Mouse (Mus musculus) lung, postnatal 0 days (tissue): ENCODE data around the gene Mlycd. TPM values are rescaled to one million over a fixed set of nuclear protein-coding genes. Genes with fewer than 3 reads are reported as not detected.

Experiments used
- ATAC-seq: fragments of 200-750 bp; cut with Nextera tagmentation; 2 replicates; pipeline ENCODE4 v1.8.0; 2017; ENCODE audit warnings: moderate library complexity
- DNase-seq: peaks from one replicate; pipeline ENCODE4 v3.0.0-alpha.2; 2016; ENCODE audit warnings: low spot score
- H3K27ac ChIP-seq: fragments of 300-500 bp; sonication (generic); 2 replicates; pipeline ENCODE4 v1.5.1; 2014; ENCODE audit warnings: antibody characterized with exemption, mild to moderate bottlenecking, low read length, mixed read lengths
- H3K27me3 ChIP-seq: fragments of 300-500 bp; sonication (generic); replicated peaks from 2 replicates; pipeline ENCODE4 v1.6.1; 2014; ENCODE audit warnings: low read length, mixed read lengths; ENCODE audit not compliant: insufficient read depth
- H3K36me3 ChIP-seq: fragments of 300-500 bp; sonication (generic); 2 replicates; pipeline ENCODE4 v1.6.1; 2014; ENCODE audit warnings: low read length, mixed read lengths; ENCODE audit not compliant: insufficient read depth
- H3K4me1 ChIP-seq: fragments of 300-500 bp; sonication (generic); 2 replicates; pipeline ENCODE4 v1.6.1; 2014; ENCODE audit warnings: antibody characterized with exemption, low read depth, low read length, mixed read lengths; ENCODE audit not compliant: insufficient read depth
- H3K4me2 ChIP-seq: fragments of 300-500 bp; sonication (generic); replicated peaks from 2 replicates; pipeline ENCODE4 v1.6.1; 2014; ENCODE audit warnings: low read depth, mild to moderate bottlenecking, low read length, moderate library complexity, mixed read lengths
- H3K4me3 ChIP-seq: fragments of 300-500 bp; sonication (generic); 2 replicates; pipeline ENCODE4 v1.5.1; 2014; ENCODE audit warnings: low read depth, low read length
- H3K9ac ChIP-seq: fragments of 300-500 bp; sonication (generic); replicated peaks from 2 replicates; pipeline ENCODE4 v1.6.1; 2014; ENCODE audit warnings: low read depth, mild to moderate bottlenecking
- H3K9me3 ChIP-seq: fragments of 300-500 bp; sonication (generic); 2 replicates; pipeline ENCODE4 v1.6.1; 2016; ENCODE audit warnings: low read length, mixed read lengths
- CTCF ChIP-seq: IDR thresholded peaks from 2 replicates; pipeline ENCODE4 v1.5.1; 2016; ENCODE audit warnings: antibody characterized with exemption, mild to moderate bottlenecking
- EP300 ChIP-seq: IDR thresholded peaks from 2 replicates; pipeline ENCODE4 v1.6.1; 2016; ENCODE audit warnings: antibody characterized with exemption, mild to moderate bottlenecking, control low read depth
- WGBS: fragments of 180-500 bp; shearing (Covaris S2); extraction: QIAGEN DNeasy Blood & Tissue Kit; methylation state at CpG from one replicate; pipeline ENCODE4 v1.1.7; 2014; 5-methylcytosine and 5-hydroxymethylcytosine counted together
- polyA plus RNA-seq: library from polyadenylated mRNA; unstranded; fragments of >200 nt; fragmentation: Nextera tagmentation; extraction: Ambion mirVana; gene quantifications from 2 replicates; pipeline ENCODE4 v1.2.1, GENCODE M21; 2015

Mlycd gene
- polyA plus RNA-seq, 1 experiment from 2014 or later, result 19.1 TPM

DNA sequence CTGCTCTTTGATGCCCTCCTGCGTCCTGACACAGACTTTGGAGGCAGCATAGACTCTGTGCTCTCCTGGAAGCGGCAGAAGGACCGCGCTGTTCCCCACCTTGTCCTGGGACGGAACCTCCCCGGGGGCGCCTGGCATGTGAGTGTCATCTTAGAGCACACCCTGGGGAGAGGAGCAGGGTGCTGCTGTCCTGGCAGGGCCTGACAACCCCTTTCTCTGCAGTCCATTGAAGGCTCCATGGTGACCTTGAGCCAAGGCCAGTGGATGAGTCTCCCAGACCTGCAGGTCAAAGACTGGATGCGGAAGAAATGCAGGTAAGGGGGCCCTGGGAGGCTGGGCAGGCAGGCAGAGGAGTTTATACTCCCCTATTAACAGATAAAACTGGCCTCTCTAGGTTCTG, 48.3 kb downstream of the Mlycd start:
- Histone ChIP-seq H3K4me1 (peaks cover 9% of the 10 kb centered on the region; the same call in 1 of the 2 replicates), H3K9ac (no peak overlapping the region), H3K9me3 (no peaks in the 10 kb centered on the region), H3K36me3 (no peaks in the 10 kb centered on the region), H3K27me3 (peaks cover 10% of the 10 kb centered on the region; the same call in 1 of the 2 replicates), H3K27ac (no peak overlapping the region), H3K4me3 (no peak overlapping the region), H3K4me2 (no peak overlapping the region)
- no peak for ATAC-seq
- no peak for DNase-seq
- WGBS, result 94% methylated on average over 8 of the region's 8 CpGs
- TF ChIP-seq EP300 (no peak), CTCF (no peak)

GRCm38 (mm10) chr8:119446211-119446989, 51.7 kb downstream of the Mlycd start, which contains the start of gene Necab2:
TSS of gene Necab2 (plus strand) at chr8:119446719.
- Histone ChIP-seq H3K4me3 (peak within 1 kb of the TSS; percentile 50), H3K27ac (no peak within 1 kb of the TSS), H3K9me3 (no peaks in the 10 kb centered on the region), H3K27me3 (peaks cover 19% of the 10 kb centered on the region; the same call in 1 of the 2 replicates), H3K4me2 (peak within 1 kb of the TSS; percentile 100), H3K4me1 (peaks cover 5% of the 10 kb centered on the region; the same call in 1 of the 2 replicates), H3K9ac (no peak within 1 kb of the TSS), H3K36me3 (no peaks in the 10 kb centered on the region)
- WGBS, result 5% methylated on average over 29 of the region's 52 CpGs
- peak; percentile 60 for ATAC-seq
- peak; percentile 66 for DNase-seq
- TF ChIP-seq CTCF (peak; percentile 84), EP300 (no peak)

GRCm38 (mm10) chr8:119446990-119447780, 52.5 kb downstream of the Mlycd start:
- no peaks in the 10 kb centered on the region for H3K36me3 ChIP-seq
- peaks cover 5% of the 10 kb centered on the region; the same call in 1 of the 2 replicates for H3K4me1 ChIP-seq
- no peaks in the 10 kb centered on the region for H3K9me3 ChIP-seq
- H3K9ac ChIP-seq, result no peak overlapping the region
- no peak for TF ChIP-seq EP300
- TF ChIP-seq CTCF, result no peak
- ATAC-seq (peak; percentile 29; the same call in 1 of the 2 replicates), DNase-seq (no peak)
- peaks cover 19% of the 10 kb centered on the region; the same call in 1 of the 2 replicates for H3K27me3 ChIP-seq
- peak overlapping the region; percentile 50 for H3K4me3 ChIP-seq
- WGBS, result 2% methylated on average over 41 of the region's 80 CpGs
- H3K27ac ChIP-seq, result no peak overlapping the region
- H3K4me2 ChIP-seq, result peak overlapping the region; percentile 100

- TF ChIP-seq EP300 (no peak), CTCF (no peak)
- ATAC-seq (no peak), DNase-seq (no peak)
- 4% methylated on average over 16 of the region's 17 CpGs for WGBS
- peaks cover 5% of the 10 kb centered on the region; the same call in 1 of the 2 replicates for H3K4me1 ChIP-seq
- no peak overlapping the region for H3K9ac ChIP-seq
- H3K4me3 ChIP-seq, result no peak overlapping the region
- peaks cover 19% of the 10 kb centered on the region; the same call in 1 of the 2 replicates for H3K27me3 ChIP-seq
- H3K9me3 ChIP-seq, result no peaks in the 10 kb centered on the region
- H3K27ac ChIP-seq, result no peak overlapping the region
- H3K36me3 ChIP-seq, result no peaks in the 10 kb centered on the region
- H3K4me2 ChIP-seq, result no peak overlapping the region
These were observed 53.1 kb downstream of the Mlycd start for GRCm38 (mm10) chr8:119447781-119448170.

GRCm38 (mm10) chr8:119449627-119450026, 54.9 kb downstream of the Mlycd start:
- H3K27ac ChIP-seq, result no peak overlapping the region
- no peak overlapping the region for H3K4me2 ChIP-seq
- TF ChIP-seq CTCF (no peak), EP300 (no peak)
- ATAC-seq, result no peak
- peaks cover 19% of the 10 kb centered on the region; the same call in 1 of the 2 replicates for H3K27me3 ChIP-seq
- no peak overlapping the region for H3K9ac ChIP-seq
- peaks cover 5% of the 10 kb centered on the region; the same call in 1 of the 2 replicates for H3K4me1 ChIP-seq
- WGBS, result 70% methylated on average over 12 of the region's 12 CpGs
- H3K4me3 ChIP-seq, result no peak overlapping the region
- no peaks in the 10 kb centered on the region for H3K9me3 ChIP-seq
- no peak for DNase-seq
- H3K36me3 ChIP-seq, result no peaks in the 10 kb centered on the region

GRCm38 (mm10) chr8:119451131-119451530, 56.5 kb downstream of the Mlycd start:
- no peak overlapping the region for H3K4me3 ChIP-seq
- TF ChIP-seq EP300 (no peak), CTCF (no peak)
- H3K9ac ChIP-seq, result no peak overlapping the region
- peaks cover 19% of the 10 kb centered on the region; the same call in 1 of the 2 replicates for H3K27me3 ChIP-seq
- H3K36me3 ChIP-seq, result no peaks in the 10 kb centered on the region
- no peak overlapping the region for H3K27ac ChIP-seq
- DNase-seq (no peak), ATAC-seq (no peak)
- H3K4me2 ChIP-seq, result no peak overlapping the region
- H3K9me3 ChIP-seq, result no peaks in the 10 kb centered on the region
- H3K4me1 ChIP-seq, result peaks cover 3% of the 10 kb centered on the region; the same call in 1 of the 2 replicates
- 90% methylated on average over 4 of the region's 4 CpGs for WGBS
